Mouse (Mus musculus) 416B (cell line): Measurements from ENCODE around the gene Rab5a.

Experiments used
- DNase-seq: peaks from one replicate; pipeline ENCODE4 v3.0.0; 2011; ENCODE audit warnings: low read depth

Gene Rab5a

DNA sequence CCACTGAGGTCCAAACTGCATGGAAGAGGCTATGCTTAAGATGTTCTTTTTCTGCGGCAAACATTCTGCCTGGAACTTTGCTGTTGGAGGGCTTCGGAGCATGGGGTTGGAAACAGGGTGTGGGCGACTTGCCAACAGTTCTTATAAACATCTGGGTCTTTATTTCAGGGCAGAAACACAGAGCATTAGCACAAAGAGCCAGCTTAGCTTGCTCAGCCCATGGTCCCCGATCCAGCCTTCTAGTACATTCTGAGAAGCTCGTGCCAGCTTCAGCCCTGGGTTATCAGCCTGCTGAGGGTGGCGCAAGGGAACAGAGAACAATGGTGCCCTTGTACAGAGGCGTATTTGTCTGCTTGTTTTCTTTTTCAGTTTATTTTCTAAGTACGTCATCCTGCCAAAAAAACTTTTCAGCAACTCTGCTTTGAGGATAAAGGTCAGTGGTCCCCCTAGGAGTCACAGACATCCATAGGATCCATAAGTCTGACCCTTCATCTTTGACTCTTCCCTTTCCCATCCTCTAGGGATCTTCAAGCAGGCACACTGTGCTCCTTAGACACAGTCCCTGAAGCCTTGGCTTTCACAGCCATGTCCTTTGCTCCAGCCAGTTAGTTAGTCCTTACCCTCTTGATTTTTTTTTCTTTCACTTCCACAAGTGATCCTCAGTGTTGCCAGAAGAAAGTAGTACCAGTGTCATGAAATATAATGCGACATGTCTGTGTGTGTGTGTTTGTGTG lies 64.7 kb downstream of the Rab5a start:
- no peak for DNase-seq

DNA sequence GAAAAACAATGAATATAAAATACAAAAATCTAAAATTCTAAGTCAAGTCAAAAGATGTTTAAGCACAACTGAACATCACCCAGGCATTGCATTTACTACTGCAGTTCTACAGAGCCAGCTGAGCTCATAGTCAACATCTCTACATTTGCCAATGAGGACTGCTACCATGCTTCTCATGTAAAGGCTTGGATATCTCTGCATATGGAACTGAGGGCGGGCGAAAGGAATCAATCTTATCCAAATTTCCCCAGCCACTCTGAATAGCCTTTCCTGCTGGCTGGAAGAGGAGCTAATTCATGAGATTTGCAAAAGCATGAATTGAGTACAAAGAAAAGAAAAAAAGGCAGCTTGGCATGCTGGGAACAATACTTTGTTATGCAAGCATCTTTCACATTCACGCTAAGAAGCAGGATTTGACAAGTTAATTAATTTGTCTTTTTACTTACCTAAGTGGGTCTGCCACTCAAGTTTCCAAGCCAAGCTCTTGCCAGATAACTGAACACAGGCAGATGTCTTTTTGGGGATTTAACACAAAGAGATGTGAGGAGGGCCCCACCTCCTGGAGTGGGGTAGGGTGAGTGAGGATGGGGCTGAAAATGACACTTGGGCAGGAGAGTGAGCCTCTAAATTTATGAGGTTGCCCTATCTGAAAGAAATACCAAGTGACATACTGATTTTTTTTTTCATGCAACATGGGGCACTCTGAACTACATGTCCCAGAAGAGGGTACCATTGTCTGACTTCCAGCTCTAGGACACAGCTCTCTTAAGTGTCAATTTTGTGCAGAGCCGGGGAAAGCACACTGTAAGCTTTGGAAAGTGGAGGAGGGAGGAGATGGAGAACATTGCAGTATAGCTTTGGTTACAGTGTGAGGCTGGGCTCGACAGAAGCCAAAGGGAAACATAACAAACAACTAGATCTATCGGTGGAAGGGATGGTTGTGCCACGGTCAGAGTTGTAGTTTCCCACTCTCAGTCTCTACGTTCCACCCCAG lies 72.6 kb downstream of the Rab5a start:
- DNase-seq: no peak

DNA sequence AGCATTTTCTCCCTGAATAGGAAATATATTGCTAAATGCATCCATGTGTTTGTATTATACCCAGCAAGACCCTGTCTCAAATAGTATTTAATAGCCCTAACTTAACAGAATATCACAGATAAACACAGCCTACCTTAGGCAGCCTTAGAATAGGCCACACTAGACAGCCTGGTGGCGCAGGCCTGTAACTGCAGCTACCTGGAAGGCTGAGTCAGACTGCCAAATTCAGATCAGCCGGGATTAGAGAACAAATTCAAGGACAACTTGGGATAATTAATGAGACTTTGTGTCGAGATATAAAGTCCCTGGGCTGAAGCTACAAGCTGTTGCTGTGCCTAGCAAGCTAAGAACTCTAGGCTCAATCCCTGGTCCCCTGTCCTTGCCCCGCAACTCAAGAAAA lies 75.1 kb downstream of the Rab5a start:
- peak; percentile 21 for DNase-seq

DNA sequence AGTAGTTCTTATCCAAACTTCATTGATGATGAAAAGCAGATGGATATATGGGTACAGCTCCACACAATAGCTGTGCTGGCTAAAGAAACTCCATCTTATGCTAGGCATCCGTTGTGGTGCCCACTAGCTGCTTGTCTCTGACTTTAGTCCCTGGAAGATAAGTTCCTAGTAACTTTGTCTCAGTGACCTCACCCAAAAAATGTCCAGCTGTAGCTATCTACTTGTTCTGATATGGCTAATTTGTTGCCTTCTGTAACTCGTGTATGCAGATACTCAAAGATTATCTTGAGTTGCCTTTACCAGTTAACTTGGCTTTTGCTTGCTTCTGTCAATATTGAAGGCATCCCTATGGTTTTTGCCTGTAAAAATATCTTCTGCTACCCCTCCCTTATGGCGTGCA lies 75.8 kb downstream of the Rab5a start:
- DNase-seq: no peak
